Mouse (Mus musculus) megakaryocyte progenitor cell, adult 5-6 weeks (primary cell): ENCODE results near the gene Enthd1. TPM values are rescaled to one million over a fixed set of nuclear protein-coding genes. Genes with fewer than 3 reads are reported as not detected.
A peak's percentile ranks its signal among the peaks of the same experiment; 100 is the strongest.

Experiments used
- ATAC-seq: replicated peaks from 2 replicates; pipeline ENCODE4 v1.8.0; 2016; ENCODE audit warnings: mild to moderate bottlenecking, moderate TSS enrichment, inconsistent platforms; ENCODE audit not compliant: poor library complexity
- total RNA-seq, 2 experiments: library from RNA; stranded (forward) in 1 of 2; stranded (reverse) in 1 of 2; fragments of 157-497, 149-512 nt in 1 of 2; fragments of 200-1000 nt in 1 of 2; gene quantifications; 2 replicates each; pipeline versions ENCODE4 v1.2.3 to v1.2.4; 2015 to 2017

Gene Enthd1
- total RNA-seq, 2 experiments from 2014 or later, result not detected

- ATAC-seq, result no peak
Measured at GRCm38 (mm10) chr15:80490151-80490550, 74.8 kb downstream of the Enthd1 start.

GRCm38 (mm10) chr15:80488658-80489057, 76.3 kb downstream of the Enthd1 start:
- no peak for ATAC-seq

- no peak for ATAC-seq
Measured at GRCm38 (mm10) chr15:80485601-80486000, 79.4 kb downstream of the Enthd1 start.

- no peak for ATAC-seq
Measured at GRCm38 (mm10) chr15:80483041-80483705, 81.8 kb downstream of the Enthd1 start.

- no peak for ATAC-seq
Measured at GRCm38 (mm10) chr15:80482348-80482747, 82.6 kb downstream of the Enthd1 start.

- no peak for ATAC-seq
Measured at GRCm38 (mm10) chr15:80474429-80475002, 90.4 kb downstream of the Enthd1 start.

- ATAC-seq, result no peak; the same call in 1 of the 2 replicates
Measured at GRCm38 (mm10) chr15:80467876-80468275, 97.1 kb downstream of the Enthd1 start.

GRCm38 (mm10) chr15:80462106-80462505, 102.8 kb downstream of the Enthd1 start:
- peak; percentile 68 for ATAC-seq

GRCm38 (mm10) chr15:80461446-80461845, 103.5 kb downstream of the Enthd1 start:
- peak; percentile 15; the same call in 1 of the 2 replicates for ATAC-seq

- ATAC-seq, result no peak
Measured at GRCm38 (mm10) chr15:80460011-80460410, 104.9 kb downstream of the Enthd1 start.

GRCm38 (mm10) chr15:80457984-80458383, 107.0 kb downstream of the Enthd1 start:
- ATAC-seq, result peak; percentile 67

- ATAC-seq, result no peak
Measured at GRCm38 (mm10) chr15:80454486-80454885, 110.5 kb downstream of the Enthd1 start.

GRCm38 (mm10) chr15:80452425-80452824, 112.5 kb downstream of the Enthd1 start:
- ATAC-seq, result no peak

- ATAC-seq, result no peak
Measured at GRCm38 (mm10) chr15:80445956-80446687, 118.8 kb downstream of the Enthd1 start.

GRCm38 (mm10) chr15:80440195-80440594, 124.8 kb downstream of the Enthd1 start:
- ATAC-seq, result peak; percentile 63

- ATAC-seq, result no peak
Measured at GRCm38 (mm10) chr15:80438423-80438822, 126.5 kb downstream of the Enthd1 start.

GRCm38 (mm10) chr15:80437996-80438395, 127.0 kb downstream of the Enthd1 start:
- no peak for ATAC-seq

- no peak for ATAC-seq
Measured at GRCm38 (mm10) chr15:80436961-80437360, 128.0 kb downstream of the Enthd1 start.

- ATAC-seq, result no peak
Measured at GRCm38 (mm10) chr15:80430324-80430723, 134.6 kb downstream of the Enthd1 start.

- ATAC-seq, result no peak
Measured at GRCm38 (mm10) chr15:80418146-80418545, 146.8 kb downstream of the Enthd1 start.

GRCm38 (mm10) chr15:80417066-80417465, 147.9 kb downstream of the Enthd1 start:
- no peak for ATAC-seq

- ATAC-seq, result no peak
Measured at GRCm38 (mm10) chr15:80415132-80415531, 149.8 kb downstream of the Enthd1 start.
